Mouse (Mus musculus) liver, postnatal 0 days (tissue): Measurements from ENCODE around the gene Ctso.

Source experiments
- CTCF ChIP-seq: sonication (generic); IDR thresholded peaks from 2 replicates; pipeline ENCODE4 v1.5.1; 2016; ENCODE audit warnings: antibody characterized with exemption, low read depth
- EP300 ChIP-seq: IDR thresholded peaks from 2 replicates; pipeline ENCODE4 v1.6.1; 2016; ENCODE audit warnings: antibody characterized with exemption, low read depth, mild to moderate bottlenecking

- no peak for TF ChIP-seq CTCF
- TF ChIP-seq EP300: no peak
These were observed 43.3 kb upstream of the Ctso start for GRCm38 (mm10) chr3:81889137-81889536.
